Mouse (Mus musculus) embryonic facial prominence, embryonic 12.5 days (tissue): ENCODE results near the gene Gm9964. TPM values are rescaled to one million over a fixed set of nuclear protein-coding genes. Genes with fewer than 3 reads are reported as not detected.

Experiments used
- polyA plus RNA-seq: library from polyadenylated mRNA; unstranded; fragments of >200 nt; fragmentation: Nextera tagmentation; extraction: Ambion mirVana; gene quantifications from 2 replicates; pipeline ENCODE4 v1.2.1, GENCODE M21; 2016

Gm9964 gene
- polyA plus RNA-seq, 1 experiment from 2014 or later = not detected

Other genes with a start within 250 kb of the Gm9964 start
- 3.9 and 5.0 TPM in 2 replicates for gene Ksr1, start 150.5 kb downstream of the Gm9964 start, polyA plus RNA-seq
- 480 and 498 TPM in 2 replicates for gene Wsb1, start 42.2 kb downstream of the Gm9964 start, polyA plus RNA-seq
- 9.0 and 9.3 TPM in 2 replicates for gene Nf1, start 42.8 kb upstream of the Gm9964 start, polyA plus RNA-seq
- gene Omg, start 207.2 kb upstream of the Gm9964 start, polyA plus RNA-seq = 0.32 and 0.51 TPM in 2 replicates
- gene Evi2b, start 226.9 kb upstream of the Gm9964 start, polyA plus RNA-seq = 0.25 TPM in 1 of 2 replicates, not detected in the other
- gene Evi2, start 233.7 kb upstream of the Gm9964 start, polyA plus RNA-seq = 0.87 and 1.3 TPM in 2 replicates
- 2.6 and 2.7 TPM in 2 replicates for gene Evi2a, start 233.7 kb upstream of the Gm9964 start, polyA plus RNA-seq